Mouse (Mus musculus) ES-E14 (cell line): ENCODE measurements around the gene Arhgef28. TPM values are rescaled to one million over a fixed set of nuclear protein-coding genes. Genes with fewer than 3 reads are reported as not detected.

Experiments used
- DNase-seq: peaks from one replicate; pipeline ENCODE4 v3.0.0-alpha.2; 2013; ENCODE audit warnings: low read depth, low spot score
- H3K27ac ChIP-seq: 2 replicates; pipeline ENCODE4 v1.5.1; 2012; ENCODE audit warnings: low read depth, mild to moderate bottlenecking, low read length, moderate library complexity, mixed read lengths; ENCODE audit not compliant: poor library complexity, insufficient read depth, severe bottlenecking
- H3K36me3 ChIP-seq: 2 replicates; pipeline ENCODE4 v1.6.1; 2012; ENCODE audit warnings: mild to moderate bottlenecking, low read length, moderate library complexity, mixed read lengths; ENCODE audit not compliant: control insufficient read depth, poor library complexity, insufficient read depth, severe bottlenecking
- H3K4me1 ChIP-seq, 2 experiments: fragments of 150-350 bp in 1 of 2; sonication (generic) in 1 of 2; 2 replicates each; pipeline ENCODE4 v1.6.1; 2012; ENCODE audit warnings: low read length in 2 of 2, mild to moderate bottlenecking in 1 of 2, mixed read lengths in 1 of 2; ENCODE audit not compliant: control insufficient read depth in 2 of 2, insufficient read depth in 2 of 2, poor library complexity in 1 of 2
- H3K4me3 ChIP-seq, 2 experiments: fragments of 150-350 bp in 1 of 2; sonication (generic) in 1 of 2; 2 replicates each; pipeline ENCODE4 v1.5.1; 2012; ENCODE audit warnings: low read length in 2 of 2, low read depth in 1 of 2, mild to moderate bottlenecking in 1 of 2, mixed read lengths in 1 of 2; ENCODE audit not compliant: insufficient read depth in 1 of 2, poor library complexity in 1 of 2, severe bottlenecking in 1 of 2
- H3K9ac ChIP-seq: 2 replicates; pipeline ENCODE4 v1.6.1; 2012; ENCODE audit warnings: low read depth, mild to moderate bottlenecking, low read length, mixed read lengths; ENCODE audit not compliant: poor library complexity, insufficient read depth, severe bottlenecking
- H3K9me3 ChIP-seq: fragments of 150-350 bp; sonication (generic); 2 replicates; pipeline ENCODE4 v1.6.1; 2012; ENCODE audit warnings: low read depth, mild to moderate bottlenecking, low read length; ENCODE audit not compliant: control insufficient read depth, insufficient read depth
- CHD2 ChIP-seq: IDR thresholded peaks from 2 replicates; pipeline ENCODE4 v1.6.1; 2014; ENCODE audit warnings: mild to moderate bottlenecking, low read depth, low read length, inconsistent platforms
- HCFC1 ChIP-seq: IDR thresholded peaks from 2 replicates; pipeline ENCODE4 v1.6.1; 2012; ENCODE audit warnings: low read length, inconsistent platforms, borderline replicate concordance; ENCODE audit not compliant: insufficient read depth
- MAFK ChIP-seq: IDR thresholded peaks from 2 replicates; pipeline ENCODE4 v1.6.1; 2014; ENCODE audit warnings: mild to moderate bottlenecking, low read depth, low read length, inconsistent platforms; ENCODE audit not compliant: insufficient read depth
- ZC3H11A ChIP-seq: IDR thresholded peaks from 2 replicates; pipeline ENCODE4 v1.6.1; 2012; ENCODE audit warnings: low read depth, mild to moderate bottlenecking, inconsistent platforms, low read length, borderline replicate concordance
- ZNF384 ChIP-seq: IDR thresholded peaks from 2 replicates; pipeline ENCODE4 v1.6.1; 2012; ENCODE audit warnings: low read depth, low read length, inconsistent platforms
- in situ Hi-C, 2 experiments: fragments of 600-800 bp; cut with MboI; formaldehyde crosslinking; loops; one replicate each; pipeline ENCODE4 v1.15.1; 2025; ENCODE audit warnings: low sequenced_read_pairs in 2 of 2, inconsistent platforms in 1 of 2; ENCODE audit not compliant: unreplicated experiment in 2 of 2
- total RNA-seq: library from RNA; depleted of rRNA; stranded (reverse); fragments of 300-350 nt; gene quantifications from 2 replicates; pipeline ENCODE4 v1.2.3, GENCODE M21; 2012

Gene Arhgef28
- total RNA-seq, 1 experiment: 19.0 TPM

- no peak overlapping the region for H3K4me3 ChIP-seq
- H3K36me3 ChIP-seq: no peaks in the 10 kb centered on the region
- H3K27ac ChIP-seq: no peak overlapping the region
- H3K9me3 ChIP-seq: no peaks in the 10 kb centered on the region
- no peaks in the 10 kb centered on the region for H3K4me1 ChIP-seq
- no peak overlapping the region for H3K9ac ChIP-seq
- TF ChIP-seq ZNF384 (0 out of 2 replicates have a peak, but pooled peaks have one; percentile 4), CHD2 (no peak)
- in situ Hi-C loops: loop anchor here in 1 of 2 experiments (25.0 kb wide), 1 partner anchor 415 kb away; no protein-coding TSS in a partner anchor
- DNase-seq: no peak
Observed at GRCm38 (mm10) chr13:97927376-97928134, 278.7 kb downstream of the Arhgef28 start.

GRCm38 (mm10) chr13:97926371-97926770, 279.9 kb downstream of the Arhgef28 start:
- no peak for DNase-seq
- no peaks in the 10 kb centered on the region for H3K9me3 ChIP-seq
- H3K27ac ChIP-seq: no peak overlapping the region

GRCm38 (mm10) chr13:97923009-97923408, 283.2 kb downstream of the Arhgef28 start:
- Histone ChIP-seq H3K9ac (no peak overlapping the region), H3K4me1 (no peaks in the 10 kb centered on the region), H3K27ac (no peak overlapping the region), H3K36me3 (no peaks in the 10 kb centered on the region), H3K4me3 (no peak overlapping the region), H3K9me3 (no peaks in the 10 kb centered on the region)
- no peak for DNase-seq
- TF ChIP-seq ZC3H11A (no peak), HCFC1 (no peak), MAFK (no peak), ZNF384 (no peak), CHD2 (no peak)
- in situ Hi-C loops: no loop called here

More at GRCm38 (mm10) chr13:97926371-97926770, 279.9 kb downstream of the Arhgef28 start:
- no peaks in the 10 kb centered on the region for H3K36me3 ChIP-seq
- no peaks in the 10 kb centered on the region for H3K4me1 ChIP-seq
- TF ChIP-seq MAFK (no peak), ZC3H11A (no peak), ZNF384 (no peak), CHD2 (no peak), HCFC1 (no peak)
- in situ Hi-C loops: loop anchor here in 1 of 2 experiments (25.0 kb wide), 1 partner anchor 414 kb away; no protein-coding TSS in a partner anchor
- H3K4me3 ChIP-seq: no peak overlapping the region
- no peak overlapping the region for H3K9ac ChIP-seq

DNA sequence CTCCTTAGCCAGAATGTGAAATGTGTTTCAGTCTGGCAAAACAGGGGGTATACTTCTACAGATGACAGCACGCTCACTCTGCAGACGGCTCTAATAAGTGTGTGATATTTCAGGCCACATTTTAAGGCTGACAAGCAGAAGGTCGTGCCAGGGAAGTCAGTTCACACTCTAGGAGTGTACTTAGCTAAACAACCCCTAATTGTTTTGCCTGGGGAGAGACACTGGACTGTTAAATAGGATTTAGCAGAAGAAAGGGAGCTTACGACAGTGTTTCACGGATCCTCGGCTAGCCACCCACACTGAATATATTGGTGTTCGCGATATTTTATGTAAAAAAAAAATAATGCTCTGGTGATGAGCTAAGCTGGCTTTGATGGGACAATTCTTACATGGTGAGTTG, 286.6 kb downstream of the Arhgef28 start:
- TF ChIP-seq CHD2 (no peak), HCFC1 (no peak), ZC3H11A (no peak), MAFK (no peak), ZNF384 (no peak)
- H3K9ac ChIP-seq: no peak overlapping the region
- in situ Hi-C loops: no loop called here
- no peaks in the 10 kb centered on the region for H3K36me3 ChIP-seq
- no peaks in the 10 kb centered on the region for H3K4me1 ChIP-seq
- H3K9me3 ChIP-seq: no peaks in the 10 kb centered on the region
- no peak overlapping the region for H3K4me3 ChIP-seq
- no peak for DNase-seq
- no peak overlapping the region for H3K27ac ChIP-seq
